In genomic region chr6:139159741-139160140, GRCm38 (mm10) we compare ENCODE assay signal across 15 mouse cellular contexts.
DNase-seq lines count a peak whose midpoint lies in the region.
"Had no signal": no experiment of that assay in that cellular context is flagged by ENCODE, and none has a peak within 500 bp of the region (broad histone marks: within the 10 kb centered on the region; RNA-seq: fewer than 3 reads in every experiment).

No protein-coding gene starts in this region.

- intact Hi-C loops in left cerebral cortex, postnatal 25 days (cut with DNase I), result loop anchor here (5.0 to 10.0 kb wide), 3 partner anchors 38 to 135 kb away; no protein-coding TSS in a partner anchor

- peak; percentile 10 for DNase-seq in retina, postnatal 1 day
- DNase-seq in retina, embryonic 14.5 days (ENCODE audit: low spot score), result no peak
- DNase-seq in layer of hippocampus, adult 8-10 months (ENCODE audit: low spot score in 2 of 2), result peak; percentile 11 to 26
- peak; percentile 29 to 88 for DNase-seq in left cerebral cortex, postnatal 25 days (ENCODE audit: low spot score in 2 of 2)
- no peak for DNase-seq in heart, adult 9 months (ENCODE audit: low spot score in 2 of 2)
- DNase-seq in thymus, adult 18-20 months, result no peak
- DNase-seq in adrenal gland, postnatal 14 days, result no peak
- DNase-seq: adrenal gland, postnatal 36 days; cerebellum, adult 9-11 months; gastrocnemius, postnatal 14 days; heart, postnatal 36 days; kidney, adult 11 months; lung, adult 2 months; lung, postnatal 36 days; thymus, adult 2 months had no signal

Comparison
In these comparisons a context has a peak if more than half of its experiments do, and no peak if none do; other contexts are left out.
1. DNase-seq: peak in retina, postnatal 1 day (single experiment), layer of hippocampus, adult 8-10 months (2 of 2) and left cerebral cortex, postnatal 25 days (2 of 2); none in retina, embryonic 14.5 days (single experiment), heart, adult 9 months (0 of 2), thymus, adult 18-20 months (0 of 2) and adrenal gland, postnatal 14 days (single experiment).